Mouse (Mus musculus) left cerebral cortex, postnatal 4 days (tissue): ENCODE measurements at regions not wholly inside any gene's neighbourhood (a gene's known extent, or its start where the extent isn't known, plus 50 kb on each side); places are given as distances from the start of the nearest gene placed in this dataset.

ENCODE experiments used
- DNase-seq: peaks from one replicate; pipeline ENCODE4 v3.0.0-alpha.2; 2022
- intact Hi-C: fragments of 180-260 bp; cut with DNase I; formaldehyde crosslinking; loops from one replicate; pipeline ENCODE4 v1.15.1; 2025

- DNase-seq: no peak
- intact Hi-C loops: loop anchor here (10.0 kb wide), 2 partner anchors 361 to 431 kb away; no protein-coding TSS in a partner anchor
These were observed 75.9 kb downstream of the Klhl25 start for GRCm38 (mm10) chr7:75923951-75924467.

DNA sequence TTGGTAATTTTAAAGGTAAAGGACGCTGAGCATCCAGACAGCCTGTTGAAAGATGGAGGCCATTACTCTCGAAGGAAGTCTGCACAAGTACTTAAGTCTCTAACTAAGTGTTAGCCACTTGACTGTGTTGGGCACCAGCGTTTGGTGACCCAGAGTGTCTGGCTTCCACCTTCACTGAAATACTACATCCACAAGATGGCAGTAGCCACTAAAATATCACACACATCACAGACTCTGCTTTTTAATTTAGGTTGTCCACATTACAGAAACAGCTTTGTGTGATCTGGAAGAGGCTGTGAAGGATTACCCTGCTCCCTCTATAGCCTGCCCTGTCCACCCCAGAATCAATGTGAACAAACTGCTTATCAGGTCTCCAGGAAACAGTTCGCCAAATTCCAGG lies 79.4 kb downstream of the Klhl25 start:
- peak; percentile 17 for DNase-seq
- intact Hi-C loops: loop anchor here (10.0 kb wide), 2 partner anchors 357 to 427 kb away; no protein-coding TSS in a partner anchor

DNA sequence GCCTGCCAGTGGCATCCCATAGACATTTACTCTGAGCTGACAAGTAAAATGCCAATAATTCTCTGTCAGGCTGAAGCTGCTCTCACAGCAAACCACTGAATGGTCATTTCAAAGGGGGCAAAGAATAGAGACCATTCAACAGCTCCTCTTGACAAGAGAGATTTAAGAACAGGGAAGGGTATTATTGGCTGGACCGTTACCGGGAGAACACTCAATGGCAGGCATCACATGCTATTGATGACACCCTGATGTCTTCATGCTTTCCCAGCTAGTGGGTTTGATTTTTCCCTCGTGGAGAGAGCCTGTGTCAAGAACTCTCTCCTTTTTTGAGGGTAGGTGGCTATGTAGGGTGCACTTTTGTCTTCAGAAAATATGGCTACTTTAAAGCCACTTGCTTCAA lies 95.7 kb downstream of the Klhl25 start:
- intact Hi-C loops: no loop called here
- DNase-seq: no peak

DNA sequence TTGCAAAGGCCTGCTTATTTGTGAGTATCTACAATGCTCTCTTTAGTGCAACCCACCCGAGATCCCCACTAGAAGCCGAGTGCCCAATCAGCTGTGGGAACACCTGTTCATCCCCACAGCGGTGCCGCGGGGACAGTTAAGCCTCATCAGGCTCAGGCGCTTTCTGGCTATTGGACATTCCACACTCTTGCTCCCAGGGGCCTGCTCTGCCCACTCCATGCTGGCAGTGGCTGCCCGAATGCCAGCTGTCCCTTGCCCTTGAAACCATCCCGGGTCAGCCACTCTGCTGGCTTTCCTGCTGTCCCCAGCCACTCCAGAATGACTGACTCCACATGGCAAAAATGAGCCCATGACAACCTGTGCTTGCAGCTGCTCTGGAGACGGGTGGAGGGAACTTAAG lies 107.6 kb downstream of the Klhl25 start:
- peak; percentile 78 for DNase-seq
- intact Hi-C loops: no loop called here

GRCm38 (mm10) chr7:75957366-75957765 lies 109.3 kb downstream of the Klhl25 start:
- intact Hi-C loops: no loop called here
- DNase-seq: no peak

GRCm38 (mm10) chr7:75959903-75960620 lies 112.0 kb downstream of the Klhl25 start:
- DNase-seq: peak; percentile 75
- intact Hi-C loops: no loop called here

DNA sequence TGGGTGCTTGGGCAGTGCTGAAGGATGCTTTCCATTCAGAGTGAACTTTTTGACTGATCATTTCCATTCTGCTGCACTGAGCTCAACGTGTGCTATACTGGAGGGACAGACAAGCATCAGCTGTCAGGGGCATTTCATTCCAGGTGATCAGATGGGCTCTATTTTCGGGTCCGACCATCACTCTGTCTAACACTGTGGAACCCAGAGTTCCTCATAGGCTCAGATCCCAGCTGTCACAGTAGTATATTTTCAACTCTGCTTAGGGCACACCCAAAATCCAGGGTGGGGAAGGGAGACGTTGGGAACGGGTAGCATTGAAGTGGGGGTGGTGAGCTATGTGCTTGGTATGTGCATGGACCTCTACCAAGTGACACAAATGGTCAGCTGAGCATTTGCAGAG lies 120.1 kb downstream of the Klhl25 start:
- intact Hi-C loops: no loop called here
- DNase-seq: no peak

DNA sequence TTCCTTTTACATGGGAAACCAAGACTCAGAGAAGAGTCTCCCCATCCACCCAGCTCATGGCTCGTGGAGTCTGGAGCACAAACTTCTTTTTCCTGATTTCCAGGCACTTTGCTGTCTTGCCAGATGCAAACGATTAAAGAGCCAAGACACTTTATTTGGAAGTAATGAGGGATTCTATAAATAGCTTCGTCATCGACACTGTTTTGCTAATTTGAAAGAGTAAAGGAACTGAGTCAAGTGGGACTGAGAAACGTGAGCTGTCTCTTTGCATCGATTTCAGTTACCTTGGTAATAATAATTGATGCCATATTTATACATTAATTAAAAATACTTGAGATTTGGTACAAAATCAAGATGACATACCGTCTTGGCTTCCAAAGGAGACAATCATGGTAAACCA lies 122.8 kb downstream of the Klhl25 start:
- intact Hi-C loops: no loop called here
- no peak for DNase-seq

DNA sequence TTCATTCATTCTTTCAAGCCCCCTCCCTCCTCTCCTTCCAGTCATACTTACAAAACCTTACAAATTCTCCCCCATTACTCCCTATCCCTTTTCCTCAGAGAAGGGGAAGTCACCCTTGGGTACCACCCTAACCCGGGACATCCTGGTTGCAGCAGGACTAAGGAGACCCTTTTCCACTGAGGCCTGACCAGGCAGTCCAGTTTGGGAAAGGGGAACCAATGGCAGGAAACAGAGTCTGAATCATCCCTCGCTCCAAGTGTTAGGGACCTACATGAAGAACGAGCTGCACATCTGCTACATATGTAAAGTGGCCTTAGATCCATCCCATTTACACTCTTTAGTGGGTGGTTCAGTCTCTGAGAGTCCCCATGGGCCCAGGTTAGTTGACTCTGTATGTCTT lies 123.6 kb downstream of the Klhl25 start:
- DNase-seq: no peak
- intact Hi-C loops: no loop called here

DNA sequence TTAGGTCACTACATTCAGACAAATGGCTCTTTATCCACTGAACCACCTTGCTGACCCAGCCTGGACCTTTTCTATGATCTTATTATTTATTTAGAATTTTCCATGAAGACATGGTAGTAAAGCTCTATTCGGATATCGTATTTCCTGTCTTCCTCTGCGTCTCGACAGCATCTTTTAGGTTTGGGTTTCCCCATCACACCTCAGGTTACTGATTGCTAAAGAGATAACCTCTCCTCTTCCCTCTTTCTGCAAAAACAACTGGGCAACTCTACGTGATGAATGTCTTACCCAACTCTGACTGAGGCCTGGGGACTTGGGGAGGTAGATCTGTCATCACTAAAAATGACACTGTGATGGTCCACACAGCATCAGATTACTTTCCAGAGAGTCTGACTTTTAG lies 133.4 kb downstream of the Klhl25 start:
- no peak for DNase-seq
- intact Hi-C loops: no loop called here

GRCm38 (mm10) chr7:75983029-75983808 lies 135.1 kb downstream of the Klhl25 start:
- intact Hi-C loops: no loop called here

DNA sequence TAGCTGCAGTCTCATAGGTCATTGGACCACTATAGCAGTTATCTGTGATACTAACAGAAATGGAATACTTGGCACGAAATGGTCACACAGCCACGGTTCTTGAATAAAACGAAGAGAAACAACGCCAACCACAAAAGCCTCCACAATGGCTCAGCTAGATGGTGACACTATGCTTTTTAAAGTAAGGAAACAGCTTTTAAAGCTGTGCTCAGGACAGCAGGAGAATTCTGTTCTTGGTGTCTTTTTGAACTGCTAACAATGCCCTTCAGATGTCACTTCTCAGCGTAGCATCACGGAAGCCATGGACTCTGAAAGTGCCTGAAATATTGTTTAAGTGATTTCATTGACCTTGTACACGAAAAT lies 135.7 kb downstream of the Klhl25 start:
- DNase-seq: no peak
- intact Hi-C loops: no loop called here

More at GRCm38 (mm10) chr7:75983029-75983808, 135.1 kb downstream of the Klhl25 start:
- DNase-seq: peak; percentile 75

GRCm38 (mm10) chr7:75998853-75999252 lies 150.7 kb downstream of the Klhl25 start:
- intact Hi-C loops: no loop called here
- DNase-seq: peak; percentile 78

DNA sequence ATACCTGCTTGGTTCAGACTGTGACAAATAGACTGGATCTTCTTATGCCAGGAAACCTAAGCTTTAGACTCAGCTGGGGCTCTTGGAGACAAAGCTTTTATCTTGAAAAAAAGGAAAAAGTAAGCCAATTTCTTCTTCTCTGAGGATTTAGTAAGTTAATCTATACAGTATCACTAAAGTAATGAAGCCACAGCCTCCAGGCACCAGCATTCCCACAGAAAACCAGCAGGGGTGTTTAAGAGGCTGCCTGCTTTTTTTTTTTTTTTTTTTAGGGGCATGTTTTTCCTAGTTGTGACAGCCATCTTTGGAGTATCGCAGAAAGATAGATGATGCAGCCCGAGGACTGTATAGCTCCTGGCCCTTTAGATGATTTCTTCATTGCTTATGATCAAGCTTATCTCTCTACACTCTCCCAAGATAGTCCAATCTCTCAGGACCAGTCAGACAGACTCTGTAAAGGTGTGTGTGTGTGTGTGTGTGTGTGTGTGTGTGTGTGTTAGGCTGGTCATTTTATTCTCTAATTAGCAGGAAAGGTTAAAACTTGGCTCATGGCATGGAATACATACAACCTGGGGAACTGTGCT lies 151.3 kb downstream of the Klhl25 start:
- DNase-seq: no peak
- intact Hi-C loops: no loop called here

DNA sequence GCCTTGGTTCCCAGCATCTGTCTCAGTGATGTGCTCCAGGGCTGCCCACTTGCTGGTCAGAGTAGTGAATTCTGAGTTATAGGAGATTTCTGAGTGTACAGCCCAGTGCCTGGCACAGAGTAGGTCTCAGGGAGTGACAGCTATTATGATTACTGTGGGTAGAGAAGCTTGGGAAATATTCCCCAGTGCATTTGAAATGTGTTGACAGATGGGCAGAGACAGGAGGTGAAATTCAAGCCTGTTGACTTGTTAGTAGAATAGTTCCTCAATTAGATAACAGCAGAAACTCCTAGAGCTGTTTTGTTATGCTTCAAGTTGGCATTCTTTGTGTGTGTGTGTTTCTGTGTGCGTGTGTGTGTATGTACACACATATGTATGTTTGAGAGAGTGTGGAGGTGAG lies 152.9 kb downstream of the Klhl25 start:
- intact Hi-C loops: no loop called here
- no peak for DNase-seq

GRCm38 (mm10) chr7:76008226-76008625 lies 160.1 kb downstream of the Klhl25 start:
- DNase-seq: peak; percentile 18
- intact Hi-C loops: no loop called here

GRCm38 (mm10) chr7:76047743-76048142 lies 181.9 kb upstream of the Agbl1 start:
- intact Hi-C loops: no loop called here
- no peak for DNase-seq

- intact Hi-C loops: no loop called here
- no peak for DNase-seq
These were observed 180.3 kb upstream of the Agbl1 start for GRCm38 (mm10) chr7:76049342-76049741.

- intact Hi-C loops: no loop called here
- DNase-seq: no peak
These were observed 175.8 kb upstream of the Agbl1 start for GRCm38 (mm10) chr7:76053843-76054242.

- DNase-seq: no peak
- intact Hi-C loops: no loop called here
These were observed 130.5 kb upstream of the Agbl1 start for GRCm38 (mm10) chr7:76099149-76099548.

- DNase-seq: no peak
- intact Hi-C loops: no loop called here
These were observed 108.3 kb upstream of the Agbl1 start for GRCm38 (mm10) chr7:76121242-76121844.
